Mouse (Mus musculus): ENCODE measurements around the gene Pacsin1.

- TF ChIP-seq TAL1 (IDR thresholded peaks at IDR 0.05; ENCODE audit: low read length) = no peak
- no peak for TF ChIP-seq GATA1 (IDR thresholded peaks at IDR 0.05; ENCODE audit: low read length)
Measured at GRCm38 (mm10) chr17:27684886-27685549, 29.7 kb downstream of the Pacsin1 start.
